Mouse (Mus musculus) hematopoietic multipotent progenitor cell, adult 10-12 weeks (in vitro differentiated cells): ENCODE data around the gene Gtf2b. TPM values are rescaled to one million over a fixed set of nuclear protein-coding genes. Genes with fewer than 3 reads are reported as not detected.

Source experiments
- polyA plus RNA-seq: library from polyadenylated mRNA; stranded (reverse); fragments of >175 nt; gene quantifications from 2 replicates; pipeline ENCODE4 v1.2.3, GENCODE M21; 2012; ENCODE audit warnings: low replicate concordance

Gtf2b gene
- polyA plus RNA-seq = 1.7 and 4.3 TPM in 2 replicates

DNA sequence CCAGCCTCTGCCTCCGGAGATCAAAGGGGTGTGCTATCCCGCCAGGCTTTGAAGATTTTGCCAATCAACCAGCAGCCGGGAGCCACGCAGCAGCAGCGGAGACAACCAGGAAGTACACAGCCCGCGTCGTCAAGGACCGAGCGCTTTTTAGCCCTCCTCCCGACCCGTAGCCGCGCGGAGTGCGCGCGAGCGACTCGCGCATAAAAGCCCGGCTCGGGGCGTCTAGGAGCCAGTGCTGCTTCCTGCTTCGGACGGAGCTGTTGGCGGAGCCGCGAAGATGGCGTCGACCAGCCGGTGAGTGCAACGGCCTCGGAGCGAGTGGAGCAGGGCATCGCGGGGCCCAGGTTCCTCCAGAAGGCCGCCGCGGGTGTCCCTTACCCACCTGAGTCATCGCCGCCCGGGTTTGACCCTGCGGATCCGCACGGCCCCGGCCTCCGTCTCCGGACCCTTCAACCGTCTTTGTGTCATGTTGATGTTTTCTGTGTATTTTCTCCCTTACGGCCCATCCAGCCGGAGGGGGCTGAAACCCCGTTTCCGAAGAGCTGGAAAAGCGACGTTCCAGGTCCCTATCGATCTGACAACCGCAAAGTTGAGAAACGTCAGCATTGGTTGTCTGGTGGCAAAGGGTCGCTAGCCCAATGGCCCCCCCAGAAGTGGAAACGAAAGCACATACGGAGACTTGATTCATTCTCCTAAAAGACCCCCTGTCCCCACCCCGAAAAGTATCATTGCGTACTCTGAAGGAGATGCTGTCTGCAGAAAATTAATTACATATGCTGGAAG, at the start of gene Gtf2b:
Gene Gtf2b, plus strand, starts transcription at position 51 of the 783 bp plus-strand sequence.

Other genes starting within 250 kb of the Gtf2b start
- gene Gbp7, start 234.7 kb upstream of the Gtf2b start, polyA plus RNA-seq = 2.0 and 3.4 TPM in 2 replicates
- 2.0 and 3.0 TPM in 2 replicates for gene Gbp3, start 205.0 kb upstream of the Gtf2b start, polyA plus RNA-seq
- gene Gbp2b, start 170.2 kb upstream of the Gtf2b start, polyA plus RNA-seq = 1.2 and 1.4 TPM in 2 replicates
- 1.8 and 3.4 TPM in 2 replicates for gene Gbp2, start 144.4 kb upstream of the Gtf2b start, polyA plus RNA-seq
- gene Kyat3, start 64.0 kb upstream of the Gtf2b start, polyA plus RNA-seq = 1.6 and 2.3 TPM in 2 replicates
- gene Pkn2, start 117.0 kb downstream of the Gtf2b start, polyA plus RNA-seq = 24.9 and 51.4 TPM in 2 replicates